Mouse (Mus musculus) intestine, embryonic 16.5 days (tissue): ENCODE results near the gene Pml. TPM values are rescaled to one million over a fixed set of nuclear protein-coding genes. Genes with fewer than 3 reads are reported as not detected.

Source experiments
- ATAC-seq: fragments of 200-750 bp; cut with Nextera tagmentation; 2 replicates; pipeline ENCODE4 v1.8.0; 2017; ENCODE audit warnings: moderate TSS enrichment, moderate library complexity
- H3K27ac ChIP-seq: fragments of 300-500 bp; sonication (generic); 2 replicates; pipeline ENCODE4 v1.5.1; 2014; ENCODE audit warnings: mild to moderate bottlenecking, low read length
- H3K27me3 ChIP-seq: fragments of 300-500 bp; sonication (generic); replicated peaks from 2 replicates; pipeline ENCODE4 v1.6.1; 2014; ENCODE audit warnings: low read length, control low read depth, mixed read lengths; ENCODE audit not compliant: control insufficient read depth, insufficient read depth
- H3K36me3 ChIP-seq: fragments of 300-500 bp; sonication (generic); 2 replicates; pipeline ENCODE4 v1.6.1; 2014; ENCODE audit warnings: low read length, control low read depth; ENCODE audit not compliant: control insufficient read depth, insufficient read depth
- H3K4me1 ChIP-seq: fragments of 300-500 bp; sonication (generic); 2 replicates; pipeline ENCODE4 v1.6.1; 2014; ENCODE audit warnings: low read length, control low read depth, mixed read lengths; ENCODE audit not compliant: control insufficient read depth, insufficient read depth
- H3K4me2 ChIP-seq: fragments of 300-500 bp; sonication (generic); 2 replicates; pipeline ENCODE4 v1.6.1; 2014; ENCODE audit warnings: low read depth, low read length, control low read depth
- H3K4me3 ChIP-seq: fragments of 300-500 bp; sonication (generic); 2 replicates; pipeline ENCODE4 v1.5.1; 2014; ENCODE audit warnings: mild to moderate bottlenecking, low read length
- H3K9ac ChIP-seq: fragments of 300-500 bp; sonication (generic); 2 replicates; pipeline ENCODE4 v1.6.1; 2014; ENCODE audit warnings: low read depth, low read length
- H3K9me3 ChIP-seq: fragments of 300-500 bp; sonication (generic); 2 replicates; pipeline ENCODE4 v1.6.1; 2016; ENCODE audit warnings: low read length, control low read depth; ENCODE audit not compliant: control insufficient read depth
- WGBS: fragments of 180-500 bp; shearing (Covaris S2); extraction: QIAGEN DNeasy Blood & Tissue Kit; methylation state at CpG from one replicate; pipeline ENCODE4 v1.1.7; 2014; 5-methylcytosine and 5-hydroxymethylcytosine counted together
- polyA plus RNA-seq: library from polyadenylated mRNA; unstranded; fragments of >200 nt; fragmentation: Nextera tagmentation; extraction: Ambion mirVana; gene quantifications from 2 replicates; pipeline ENCODE4 v1.2.1, GENCODE M21; 2015

Pml gene
- polyA plus RNA-seq, 1 experiment from 2014 or later: 13.7 TPM

DNA sequence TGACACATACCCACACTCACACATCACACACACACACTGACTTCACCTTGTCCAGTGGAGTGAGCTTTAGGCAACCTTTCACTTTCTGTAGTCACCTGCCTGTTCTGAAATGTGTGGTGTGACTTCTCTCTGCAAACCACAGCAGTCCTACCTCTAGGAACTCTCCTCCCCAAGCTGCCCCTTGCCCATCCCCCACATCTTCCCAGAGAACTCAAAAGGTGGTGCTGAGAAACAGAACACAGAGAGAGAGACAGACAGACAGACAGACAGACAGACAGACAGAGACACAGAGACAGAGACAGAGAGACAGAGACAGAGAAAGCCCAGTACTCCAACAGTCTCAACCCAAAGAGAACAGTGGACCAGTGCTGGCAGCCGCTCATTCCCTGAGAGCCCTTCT lies 53.9 kb downstream of the Pml start:
- no peak overlapping the region for H3K4me3 ChIP-seq
- H3K4me1 ChIP-seq: peaks cover 29% of the 10 kb centered on the region
- WGBS: 6% methylated on average over 1 of the region's 1 CpGs
- no peak overlapping the region for H3K27ac ChIP-seq
- H3K27me3 ChIP-seq: peaks cover 61% of the 10 kb centered on the region
- H3K36me3 ChIP-seq: no peaks in the 10 kb centered on the region
- H3K9me3 ChIP-seq: no peaks in the 10 kb centered on the region
- no peak overlapping the region for H3K4me2 ChIP-seq
- H3K9ac ChIP-seq: no peak overlapping the region
- ATAC-seq: no peak

- Histone ChIP-seq H3K4me3 (no peak overlapping the region), H3K27ac (no peak overlapping the region), H3K4me1 (peaks cover 29% of the 10 kb centered on the region), H3K27me3 (peaks cover 47% of the 10 kb centered on the region), H3K36me3 (no peaks in the 10 kb centered on the region), H3K4me2 (no peak overlapping the region), H3K9me3 (no peaks in the 10 kb centered on the region), H3K9ac (no peak overlapping the region)
- no peak for ATAC-seq
- 71% methylated on average over 9 of the region's 9 CpGs for WGBS
These were observed 55.4 kb downstream of the Pml start for GRCm38 (mm10) chr9:58194222-58194621.

DNA sequence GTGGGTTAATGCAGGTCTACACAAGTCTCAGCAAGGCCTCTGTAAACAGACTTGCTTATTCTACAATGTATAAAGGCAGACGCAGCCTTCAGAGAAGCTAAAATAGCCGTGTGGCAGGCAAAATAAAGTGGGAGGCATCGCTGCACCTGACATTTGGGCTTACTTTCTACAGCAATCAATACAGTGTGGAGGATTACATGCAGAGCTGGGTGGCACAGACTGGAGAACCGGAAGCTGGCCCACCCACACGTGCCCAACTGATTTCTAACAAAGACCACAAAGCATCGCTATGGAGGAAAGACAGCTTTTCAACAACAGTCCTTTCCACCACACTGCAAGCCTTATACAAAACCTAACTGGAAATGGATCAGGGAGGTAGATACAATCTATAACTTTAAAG lies 65.1 kb downstream of the Pml start:
- no peak overlapping the region for H3K4me2 ChIP-seq
- 76% methylated on average over 6 of the region's 6 CpGs for WGBS
- ATAC-seq: no peak
- no peaks in the 10 kb centered on the region for H3K27me3 ChIP-seq
- no peaks in the 10 kb centered on the region for H3K36me3 ChIP-seq
- no peak overlapping the region for H3K4me3 ChIP-seq
- no peak overlapping the region for H3K9ac ChIP-seq
- H3K4me1 ChIP-seq: no peaks in the 10 kb centered on the region
- H3K9me3 ChIP-seq: no peaks in the 10 kb centered on the region
- no peak overlapping the region for H3K27ac ChIP-seq

DNA sequence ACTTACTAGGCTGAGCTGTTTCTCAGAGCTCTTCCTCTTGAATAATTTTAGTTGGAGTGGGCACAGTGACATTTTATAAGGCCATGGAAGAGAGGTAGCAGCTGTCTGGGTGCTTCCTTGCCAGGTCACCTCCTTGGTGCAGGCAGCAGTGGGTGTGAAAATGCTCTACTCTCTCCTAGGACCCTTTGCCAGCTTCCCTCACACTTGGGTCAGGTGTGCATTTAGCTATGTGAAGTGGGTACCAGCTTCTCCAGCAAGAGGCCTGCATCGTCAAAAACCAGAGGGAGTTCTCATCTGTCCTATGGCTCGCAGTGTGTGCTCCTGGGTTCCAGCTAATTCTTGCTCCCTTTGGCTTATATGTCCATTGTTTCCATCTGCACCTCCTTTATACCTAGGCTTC lies 70.2 kb downstream of the Pml start:
- no peak overlapping the region for H3K9ac ChIP-seq
- H3K4me1 ChIP-seq: peaks cover 6% of the 10 kb centered on the region
- no peak overlapping the region for H3K27ac ChIP-seq
- no peak for ATAC-seq
- 90% methylated on average over 2 of the region's 2 CpGs for WGBS
- no peak overlapping the region for H3K4me2 ChIP-seq
- H3K9me3 ChIP-seq: no peaks in the 10 kb centered on the region
- no peaks in the 10 kb centered on the region for H3K36me3 ChIP-seq
- no peak overlapping the region for H3K4me3 ChIP-seq
- H3K27me3 ChIP-seq: no peaks in the 10 kb centered on the region

DNA sequence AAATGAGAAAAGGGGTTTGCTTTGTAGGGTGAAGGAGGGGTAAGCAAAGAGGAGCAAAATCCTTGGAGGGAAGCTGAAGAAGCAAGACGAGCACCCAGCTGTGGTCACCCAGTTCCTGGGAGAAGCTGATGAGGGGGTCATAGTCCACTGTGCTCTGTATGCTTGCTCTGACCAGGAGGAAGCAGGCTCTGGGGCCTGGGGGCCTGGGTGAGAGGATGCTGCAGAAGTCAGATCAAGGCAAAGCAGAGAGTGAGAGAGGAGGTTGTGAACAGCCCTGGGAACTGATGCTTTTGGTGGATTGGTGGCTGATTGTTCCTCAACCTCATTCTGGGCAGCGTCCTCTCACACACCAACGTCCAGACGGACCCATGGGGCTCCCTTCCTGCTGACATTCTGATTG lies 72.4 kb downstream of the Pml start:
- H3K27ac ChIP-seq: no peak overlapping the region
- H3K9me3 ChIP-seq: no peaks in the 10 kb centered on the region
- H3K36me3 ChIP-seq: no peaks in the 10 kb centered on the region
- H3K27me3 ChIP-seq: no peaks in the 10 kb centered on the region
- H3K4me1 ChIP-seq: peaks cover 6% of the 10 kb centered on the region
- H3K9ac ChIP-seq: no peak overlapping the region
- no peak for ATAC-seq
- no peak overlapping the region for H3K4me3 ChIP-seq
- H3K4me2 ChIP-seq: no peak overlapping the region
- 75% methylated on average over 4 of the region's 4 CpGs for WGBS

DNA sequence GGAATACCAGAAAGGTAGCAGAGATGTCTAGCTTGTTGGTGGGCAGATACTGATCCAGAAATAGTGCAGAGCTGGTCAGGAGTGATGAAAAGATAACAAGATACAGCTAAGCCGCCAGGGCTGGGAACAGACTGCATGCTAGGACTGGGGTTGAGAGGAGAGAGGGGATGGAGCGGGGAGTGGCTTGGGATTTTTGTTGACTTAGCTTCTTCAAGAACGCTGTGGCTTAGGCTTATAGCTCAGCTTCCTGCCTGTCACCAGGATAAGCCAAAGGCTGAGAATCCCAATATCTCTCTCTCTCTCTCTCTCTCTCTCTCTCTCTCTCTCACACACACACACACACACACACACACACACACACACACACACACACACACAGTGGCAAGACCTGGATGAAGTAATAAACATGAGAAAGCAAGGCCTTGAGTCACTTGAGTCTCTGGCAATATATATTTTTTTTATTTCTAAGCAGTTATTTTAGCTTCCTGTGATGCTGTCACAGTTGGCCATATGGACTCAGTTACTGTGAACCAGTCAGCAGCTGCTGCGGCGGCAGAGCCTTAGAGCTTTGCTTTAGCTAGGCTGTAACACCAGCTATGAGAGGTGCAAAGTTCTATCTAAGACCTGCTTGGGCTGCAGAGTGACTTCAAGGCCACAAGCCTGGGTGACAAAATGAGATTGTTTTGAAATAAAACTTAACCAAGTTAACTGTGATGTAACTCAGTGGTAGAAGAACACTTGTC lies 73.7 kb downstream of the Pml start:
- no peaks in the 10 kb centered on the region for H3K27me3 ChIP-seq
- peak overlapping the region; percentile 31; the same call in 1 of the 2 replicates for H3K27ac ChIP-seq
- WGBS: 25% methylated on average over 5 of the region's 5 CpGs
- ATAC-seq: peak; percentile 52; the same call in 1 of the 2 replicates
- no peak overlapping the region for H3K9ac ChIP-seq
- H3K4me2 ChIP-seq: no peak overlapping the region
- H3K4me1 ChIP-seq: peaks cover 6% of the 10 kb centered on the region
- H3K36me3 ChIP-seq: no peaks in the 10 kb centered on the region
- no peaks in the 10 kb centered on the region for H3K9me3 ChIP-seq
- H3K4me3 ChIP-seq: no peak overlapping the region

GRCm38 (mm10) chr9:58174818-58175251 lies 74.8 kb downstream of the Pml start:
- 43% methylated on average over 5 of the region's 5 CpGs for WGBS
- Histone ChIP-seq H3K27me3 (no peaks in the 10 kb centered on the region), H3K4me1 (peaks cover 6% of the 10 kb centered on the region), H3K36me3 (no peaks in the 10 kb centered on the region), H3K4me3 (no peak overlapping the region), H3K4me2 (no peak overlapping the region), H3K9ac (no peak overlapping the region), H3K27ac (no peak overlapping the region), H3K9me3 (no peaks in the 10 kb centered on the region)
- ATAC-seq: no peak

- WGBS: 50% methylated on average over 2 of the region's 2 CpGs
- H3K27me3 ChIP-seq: no peaks in the 10 kb centered on the region
- no peak for ATAC-seq
These were observed 76.7 kb downstream of the Pml start for GRCm38 (mm10) chr9:58172863-58173262.

DNA sequence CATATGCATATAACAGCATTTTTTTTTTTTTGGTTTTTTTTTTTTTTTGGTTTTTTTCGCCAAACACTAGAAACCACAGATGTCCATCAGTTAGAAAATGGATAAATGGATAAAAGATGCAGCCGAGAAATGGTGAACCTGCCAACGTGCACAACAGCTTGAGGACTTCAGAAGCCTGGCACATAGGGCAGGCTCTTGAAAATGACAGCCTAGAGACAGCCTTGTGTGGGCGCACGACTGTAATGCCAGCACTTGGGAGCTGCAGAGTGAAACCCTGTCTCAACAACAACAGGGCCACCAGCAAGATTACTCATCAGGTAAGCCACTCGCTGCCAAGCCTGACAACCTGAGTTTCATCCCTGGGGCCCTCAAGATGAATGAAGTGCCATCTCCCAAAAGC lies 80.2 kb downstream of the Pml start:
- H3K4me1 ChIP-seq: 0 out of 2 replicates have a peak, but pooled peaks cover 2% of the 10 kb centered on the region
- no peaks in the 10 kb centered on the region for H3K36me3 ChIP-seq
- H3K4me3 ChIP-seq: no peak overlapping the region
- H3K9me3 ChIP-seq: no peaks in the 10 kb centered on the region
- no peak overlapping the region for H3K4me2 ChIP-seq
- H3K9ac ChIP-seq: no peak overlapping the region
- ATAC-seq: no peak
- 85% methylated on average over 6 of the region's 6 CpGs for WGBS
- no peaks in the 10 kb centered on the region for H3K27me3 ChIP-seq
- no peak overlapping the region for H3K27ac ChIP-seq

More at GRCm38 (mm10) chr9:58172863-58173262, 76.7 kb downstream of the Pml start:
- H3K36me3 ChIP-seq: no peaks in the 10 kb centered on the region
- no peak overlapping the region for H3K27ac ChIP-seq
- no peak overlapping the region for H3K4me2 ChIP-seq
- no peaks in the 10 kb centered on the region for H3K9me3 ChIP-seq
- H3K4me1 ChIP-seq: peaks cover 9% of the 10 kb centered on the region
- H3K4me3 ChIP-seq: no peak overlapping the region
- H3K9ac ChIP-seq: no peak overlapping the region

- WGBS: 74% methylated on average over 3 of the region's 3 CpGs
- Histone ChIP-seq H3K9ac (no peak overlapping the region), H3K4me3 (no peak overlapping the region), H3K27me3 (no peaks in the 10 kb centered on the region), H3K36me3 (no peaks in the 10 kb centered on the region), H3K27ac (no peak overlapping the region), H3K4me2 (no peak overlapping the region), H3K9me3 (no peaks in the 10 kb centered on the region), H3K4me1 (0 out of 2 replicates have a peak, but pooled peaks cover 2% of the 10 kb centered on the region)
- ATAC-seq: no peak
These were observed 80.7 kb downstream of the Pml start for GRCm38 (mm10) chr9:58168880-58169279.
